Mouse (Mus musculus) forebrain, postnatal 0 days (tissue): ENCODE measurements at regions not wholly inside any gene's neighbourhood (a gene's known extent, or its start where the extent isn't known, plus 50 kb on each side); places are given as distances from the start of the nearest gene placed in this dataset.
A peak's percentile ranks its signal among the peaks of the same experiment; 100 is the strongest.

Experiments
- ATAC-seq: fragments of 200-750 bp; cut with Nextera tagmentation; 2 replicates; pipeline ENCODE4 v1.8.0; 2017; ENCODE audit warnings: mild to moderate bottlenecking, moderate library complexity
- DNase-seq: peaks from one replicate; pipeline ENCODE4 v3.0.0-alpha.2; 2015
- H3K27ac ChIP-seq: fragments of 300-500 bp; sonication (generic); 2 replicates; pipeline ENCODE4 v1.5.1; 2014; ENCODE audit warnings: low read depth, mild to moderate bottlenecking, antibody characterized with exemption, low read length, moderate library complexity, mixed read lengths
- H3K27me3 ChIP-seq: fragments of 300-500 bp; sonication (generic); 2 replicates; pipeline ENCODE4 v1.6.1; 2014; ENCODE audit warnings: mild to moderate bottlenecking, low read length, mixed read lengths; ENCODE audit not compliant: insufficient read depth
- H3K36me3 ChIP-seq: fragments of 300-500 bp; sonication (generic); 2 replicates; pipeline ENCODE4 v1.6.1; 2014; ENCODE audit warnings: mild to moderate bottlenecking, moderate library complexity; ENCODE audit not compliant: insufficient read depth
- H3K4me1 ChIP-seq: fragments of 300-500 bp; sonication (generic); 2 replicates; pipeline ENCODE4 v1.6.1; 2014; ENCODE audit warnings: antibody characterized with exemption; ENCODE audit not compliant: insufficient read depth
- H3K4me2 ChIP-seq: fragments of 300-500 bp; sonication (generic); 2 replicates; pipeline ENCODE4 v1.6.1; 2014; ENCODE audit warnings: low read depth, mild to moderate bottlenecking, moderate library complexity
- H3K4me3 ChIP-seq: fragments of 300-500 bp; sonication (generic); 2 replicates; pipeline ENCODE4 v1.5.1; 2014; ENCODE audit warnings: low read depth, low read length, mixed read lengths
- H3K9ac ChIP-seq: fragments of 300-500 bp; sonication (generic); 2 replicates; pipeline ENCODE4 v1.6.1; 2014; ENCODE audit warnings: mild to moderate bottlenecking
- H3K9me3 ChIP-seq: fragments of 300-500 bp; sonication (generic); 2 replicates; pipeline ENCODE4 v1.6.1; 2016; ENCODE audit warnings: low read length
- CTCF ChIP-seq: sonication (generic); IDR thresholded peaks from 2 replicates; pipeline ENCODE4 v1.5.1; 2016; ENCODE audit warnings: antibody characterized with exemption, control low read depth, low read depth
- WGBS: fragments of 180-500 bp; shearing (Covaris S2); extraction: QIAGEN DNeasy Blood & Tissue Kit; methylation state at CpG from one replicate; pipeline ENCODE4 v1.1.7; 2014; 5-methylcytosine and 5-hydroxymethylcytosine counted together

- Histone ChIP-seq H3K27me3 (no peaks in the 10 kb centered on the region; the same call in 1 of the 2 replicates), H3K36me3 (no peaks in the 10 kb centered on the region), H3K27ac (no peak overlapping the region), H3K9me3 (no peaks in the 10 kb centered on the region), H3K4me3 (no peak overlapping the region), H3K4me2 (no peak overlapping the region), H3K4me1 (no peaks in the 10 kb centered on the region; the same call in 1 of the 2 replicates), H3K9ac (no peak overlapping the region)
- ATAC-seq (no peak), DNase-seq (no peak)
- WGBS, result 78% methylated on average over 7 of the region's 7 CpGs
- no peak for TF ChIP-seq CTCF
These were observed 425.9 kb downstream of the Fut8 start for GRCm38 (mm10) chr12:77663665-77664374.

DNA sequence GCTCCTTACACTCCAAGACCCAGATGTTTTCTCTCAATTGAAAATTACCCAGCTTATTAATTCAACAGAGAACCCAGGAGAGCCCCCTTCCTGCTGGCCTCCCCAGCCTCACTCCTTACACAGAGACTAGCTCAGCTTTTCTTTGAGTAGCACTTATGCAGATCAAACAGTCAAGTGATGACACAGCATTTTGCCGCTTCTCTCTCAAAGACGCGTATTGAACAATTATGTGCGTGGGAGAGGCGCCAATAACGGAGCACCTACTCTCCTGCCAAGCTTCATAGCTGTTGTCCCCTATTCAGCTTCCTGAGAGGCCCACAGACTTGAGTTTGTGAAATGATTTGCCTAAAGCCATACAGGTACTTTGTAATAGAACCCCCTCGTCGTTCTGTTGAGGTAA lies 428.5 kb downstream of the Fut8 start:
- DNase-seq (peak; percentile 23), ATAC-seq (no peak; the same call in 1 of the 2 replicates)
- H3K27me3 ChIP-seq, result no peaks in the 10 kb centered on the region; the same call in 1 of the 2 replicates
- H3K27ac ChIP-seq, result no peak overlapping the region
- H3K9me3 ChIP-seq, result no peaks in the 10 kb centered on the region
- WGBS, result 49% methylated on average over 8 of the region's 8 CpGs
- H3K9ac ChIP-seq, result no peak overlapping the region
- no peaks in the 10 kb centered on the region for H3K36me3 ChIP-seq
- H3K4me3 ChIP-seq, result no peak overlapping the region
- no peaks in the 10 kb centered on the region; the same call in 1 of the 2 replicates for H3K4me1 ChIP-seq
- H3K4me2 ChIP-seq, result no peak overlapping the region
- TF ChIP-seq CTCF, result no peak

- 67% methylated on average over 10 of the region's 10 CpGs for WGBS
- no peak overlapping the region for H3K27ac ChIP-seq
These were observed 429.4 kb downstream of the Fut8 start for GRCm38 (mm10) chr12:77667151-77667874.

DNA sequence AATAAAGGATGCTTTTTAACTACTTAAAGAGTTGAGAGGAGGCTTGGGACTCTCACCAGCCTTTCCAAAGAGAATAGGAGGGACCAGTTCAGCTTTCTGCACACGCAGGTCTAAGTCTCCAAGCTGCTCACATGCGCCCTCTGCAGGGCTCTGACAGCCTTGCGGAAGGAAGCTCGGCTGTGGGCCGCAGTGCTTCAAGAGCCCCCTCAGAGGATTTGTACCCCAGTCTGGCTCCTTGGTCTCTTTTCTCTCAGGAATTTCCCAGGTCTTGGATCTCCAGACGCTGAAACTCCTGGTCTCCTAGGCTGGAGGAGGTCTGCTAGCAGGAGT lies 429.9 kb downstream of the Fut8 start:
- peak; percentile 83 for TF ChIP-seq CTCF
- 3% methylated on average over 6 of the region's 6 CpGs for WGBS

More at GRCm38 (mm10) chr12:77667151-77667874, 429.4 kb downstream of the Fut8 start:
- Histone ChIP-seq H3K9ac (no peak overlapping the region), H3K36me3 (no peaks in the 10 kb centered on the region), H3K27me3 (no peaks in the 10 kb centered on the region; the same call in 1 of the 2 replicates), H3K4me1 (no peaks in the 10 kb centered on the region; the same call in 1 of the 2 replicates), H3K4me3 (no peak overlapping the region), H3K4me2 (no peak overlapping the region), H3K9me3 (no peaks in the 10 kb centered on the region)
- ATAC-seq, result peak; percentile 50; the same call in 1 of the 2 replicates
- DNase-seq, result no peak
- TF ChIP-seq CTCF, result no peak

DNA sequence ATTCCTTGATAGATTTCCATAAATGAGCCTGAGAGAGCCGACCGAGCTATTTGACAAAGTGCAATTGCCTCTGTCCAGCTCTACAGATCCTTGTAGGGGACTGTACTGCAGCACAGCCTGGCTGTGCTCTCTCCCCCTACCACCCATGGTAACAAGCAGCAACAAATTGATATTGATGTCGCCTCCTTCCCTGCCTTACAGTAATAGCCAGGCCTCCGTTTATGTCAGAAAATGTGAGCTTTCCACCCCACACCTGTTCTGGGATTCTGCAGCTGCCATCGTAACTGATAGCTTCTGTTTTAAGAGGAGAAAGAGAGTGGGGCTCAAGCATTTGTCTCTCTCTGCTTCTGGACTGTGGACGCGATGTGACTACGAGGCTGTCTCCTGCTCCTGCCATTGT lies 432.6 kb downstream of the Fut8 start:
- no peaks in the 10 kb centered on the region; the same call in 1 of the 2 replicates for H3K27me3 ChIP-seq
- ATAC-seq (no peak), DNase-seq (no peak)
- H3K9ac ChIP-seq, result no peak overlapping the region
- H3K4me3 ChIP-seq, result no peak overlapping the region
- H3K27ac ChIP-seq, result no peak overlapping the region
- no peaks in the 10 kb centered on the region; the same call in 1 of the 2 replicates for H3K4me1 ChIP-seq
- 62% methylated on average over 8 of the region's 8 CpGs for WGBS
- no peak overlapping the region for H3K4me2 ChIP-seq
- no peaks in the 10 kb centered on the region for H3K36me3 ChIP-seq
- TF ChIP-seq CTCF, result no peak
- no peaks in the 10 kb centered on the region for H3K9me3 ChIP-seq

More for the DNA sequence above, 429.9 kb downstream of the Fut8 start:
- no peak overlapping the region for H3K4me3 ChIP-seq
- DNase-seq, result peak; percentile 87
- peak; percentile 88 for ATAC-seq
- H3K9ac ChIP-seq, result no peak overlapping the region
- no peaks in the 10 kb centered on the region; the same call in 1 of the 2 replicates for H3K4me1 ChIP-seq
- H3K9me3 ChIP-seq, result no peaks in the 10 kb centered on the region
- no peak overlapping the region for H3K27ac ChIP-seq
- H3K27me3 ChIP-seq, result no peaks in the 10 kb centered on the region; the same call in 1 of the 2 replicates
- H3K36me3 ChIP-seq, result no peaks in the 10 kb centered on the region
- H3K4me2 ChIP-seq, result no peak overlapping the region

DNA sequence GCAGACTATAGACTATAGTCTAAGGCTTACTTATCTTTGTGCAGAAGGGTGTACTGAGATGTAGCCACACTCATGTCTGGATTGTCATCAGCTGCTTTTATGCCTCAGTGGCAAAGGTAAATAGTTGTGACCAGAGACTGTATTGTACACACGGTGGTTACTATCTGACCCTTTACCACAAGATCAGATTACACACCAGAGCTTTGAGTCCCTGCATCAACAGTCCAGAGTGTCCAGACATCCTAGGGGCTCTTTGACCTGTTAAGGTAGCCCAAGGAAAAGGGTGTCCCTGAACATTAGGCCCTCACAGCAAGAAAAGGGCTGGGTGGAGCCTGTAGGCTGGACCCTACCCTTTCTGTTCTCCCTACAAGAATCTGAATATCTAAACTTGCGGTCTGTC lies 436.4 kb downstream of the Fut8 start:
- Histone ChIP-seq H3K9me3 (no peaks in the 10 kb centered on the region), H3K36me3 (no peaks in the 10 kb centered on the region), H3K27ac (no peak overlapping the region), H3K4me1 (no peaks in the 10 kb centered on the region), H3K4me2 (no peak overlapping the region), H3K9ac (no peak overlapping the region), H3K4me3 (no peak overlapping the region), H3K27me3 (no peaks in the 10 kb centered on the region)
- TF ChIP-seq CTCF, result no peak
- no peak for ATAC-seq
- 77% methylated on average over 2 of the region's 2 CpGs for WGBS
- DNase-seq, result no peak

- H3K27ac ChIP-seq, result no peak overlapping the region
- no peaks in the 10 kb centered on the region for H3K36me3 ChIP-seq
- no peak overlapping the region for H3K9ac ChIP-seq
- DNase-seq, result peak; percentile 51
- H3K4me3 ChIP-seq, result no peak overlapping the region
- no peaks in the 10 kb centered on the region for H3K9me3 ChIP-seq
- ATAC-seq, result no peak
- TF ChIP-seq CTCF, result peak; percentile 67
- H3K27me3 ChIP-seq, result no peaks in the 10 kb centered on the region
- H3K4me2 ChIP-seq, result no peak overlapping the region
- no peaks in the 10 kb centered on the region for H3K4me1 ChIP-seq
- WGBS, result 80% methylated on average over 5 of the region's 5 CpGs
These were observed 436.8 kb downstream of the Fut8 start for GRCm38 (mm10) chr12:77674755-77675154.
